Mouse (Mus musculus) duodenum, adult 2 months (tissue): ENCODE results near the gene Zdhhc17. TPM values are rescaled to one million over a fixed set of nuclear protein-coding genes. Genes with fewer than 3 reads are reported as not detected.

Experiments used
- polyA plus RNA-seq: library from polyadenylated mRNA; depleted of rRNA; stranded (reverse); fragments of >200 nt; gene quantifications from 2 replicates; pipeline ENCODE4 v1.2.3, GENCODE M21; 2012; ENCODE audit warnings: low replicate concordance; rRNA removed

Zdhhc17 gene
- polyA plus RNA-seq: 2.4 and 2.8 TPM in 2 replicates

DNA sequence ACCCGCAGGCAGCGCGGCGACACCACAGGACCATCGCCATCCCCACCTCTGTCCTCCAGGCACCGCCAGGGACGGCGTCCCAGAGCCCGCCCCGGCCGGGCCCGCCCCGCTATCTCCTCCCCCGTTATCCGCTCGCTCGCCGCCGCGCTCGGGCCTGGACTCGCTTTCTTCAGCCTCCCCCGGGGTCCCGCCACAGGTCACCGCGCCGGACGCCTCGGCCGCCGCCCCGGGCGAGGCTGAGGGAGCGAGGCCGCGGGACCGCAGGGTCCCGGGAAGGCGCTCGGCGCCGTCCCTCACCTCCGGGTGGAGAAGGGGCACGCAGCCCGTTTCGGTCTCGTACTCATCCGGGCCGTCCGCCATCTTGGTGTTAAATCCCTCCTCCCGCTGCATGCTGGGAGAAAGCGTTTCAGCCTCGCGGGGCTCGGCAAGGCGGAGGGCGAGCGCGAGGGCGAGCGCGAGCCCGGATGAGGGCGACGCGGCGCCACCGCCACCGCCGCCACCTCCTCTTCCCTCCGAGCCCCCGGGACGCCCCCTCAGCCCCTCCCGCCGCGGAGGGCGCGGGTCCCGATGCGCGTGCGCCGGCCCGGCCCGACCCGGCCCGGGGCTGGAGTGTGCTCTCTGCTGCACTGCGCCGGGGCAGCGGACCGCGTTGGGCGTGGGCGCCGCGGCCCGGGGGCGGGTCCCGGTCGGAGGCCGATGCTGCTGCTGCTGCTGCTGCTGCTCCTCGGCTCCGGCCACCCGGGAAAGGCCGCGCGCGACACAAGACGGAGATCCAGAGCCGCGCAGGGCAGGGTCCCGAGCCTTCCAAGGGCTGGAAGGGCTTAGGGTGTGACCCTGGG is at the start of gene Zdhhc17:
TSS of gene Zdhhc17 (minus strand) at position 500 of the 839 bp plus-strand sequence.

GRCm38 (mm10) chr10:110919531-110920343 is 90.2 kb downstream of the Zdhhc17 start, which contains the start of gene Csrp2:
TSS of gene Csrp2 (plus strand) at chr10:110919789.

Other genes with a start within 250 kb of the Zdhhc17 start
- 23.0 and 43.6 TPM in 2 replicates for gene Csrp2, start 90.4 kb downstream of the Zdhhc17 start, polyA plus RNA-seq
- 0.23 and 0.48 TPM in 2 replicates for gene Osbpl8, start 154.6 kb upstream of the Zdhhc17 start, polyA plus RNA-seq